17 mouse cellular contexts compared by ENCODE assay signal in genomic region chr16:29725563-29725962, GRCm38 (mm10).
A peak's percentile ranks its signal among the peaks of the same experiment; 100 is the strongest.
DNase-seq lines count a peak whose midpoint lies in the region; ATAC-seq and TF ChIP-seq lines count a peak whose summit lies in the region.
"Had no signal": no experiment of that assay in that cellular context is flagged by ENCODE, and none has a peak within 500 bp of the region (broad histone marks: within the 10 kb centered on the region; RNA-seq: fewer than 3 reads in every experiment).

No protein-coding gene starts in this region.

- H3K36me3 ChIP-seq in forebrain, postnatal 0 days (ENCODE audit: insufficient read depth): no peaks in the 10 kb centered on the region
- no peaks in the 10 kb centered on the region for H3K36me3 ChIP-seq in forebrain, embryonic 12.5 days (replicated peaks)
- H3K36me3 ChIP-seq in kidney, embryonic 15.5 days: no peaks in the 10 kb centered on the region
- no peaks in the 10 kb centered on the region for H3K36me3 ChIP-seq in embryonic facial prominence, embryonic 10.5 days (replicated peaks)
- H3K36me3 ChIP-seq: embryonic facial prominence, embryonic 15.5 days; limb, embryonic 15.5 days had no signal

- no peaks in the 10 kb centered on the region for H3K4me1 ChIP-seq in forebrain, postnatal 0 days (ENCODE audit: insufficient read depth)
- peaks cover 23% of the 10 kb centered on the region for H3K4me1 ChIP-seq in forebrain, embryonic 12.5 days
- H3K4me1 ChIP-seq in kidney, embryonic 15.5 days: peaks cover 35% of the 10 kb centered on the region
- H3K4me1 ChIP-seq in embryonic facial prominence, embryonic 10.5 days: peaks cover 65% of the 10 kb centered on the region

- WGBS in forebrain, postnatal 0 days: 28% methylated on average over 4 of the region's 4 CpGs
- WGBS in forebrain, embryonic 12.5 days: 52% methylated on average over 4 of the region's 4 CpGs
- 41% methylated on average over 4 of the region's 4 CpGs for WGBS in kidney, embryonic 15.5 days
- 63% methylated on average over 4 of the region's 4 CpGs for WGBS in embryonic facial prominence, embryonic 10.5 days

- no peak overlapping the region for H3K27ac ChIP-seq in forebrain, postnatal 0 days (ENCODE audit: low read depth, low read length)
- no peak overlapping the region for H3K27ac ChIP-seq in forebrain, embryonic 12.5 days
- no peak overlapping the region for H3K27ac ChIP-seq in kidney, embryonic 15.5 days
- peak overlapping the region; percentile 2; the same call in 1 of the 2 replicates for H3K27ac ChIP-seq in embryonic facial prominence, embryonic 10.5 days (replicated peaks)
- H3K27ac ChIP-seq: embryonic facial prominence, embryonic 15.5 days; left cerebral cortex, adult 2 months; limb, embryonic 15.5 days; macrophage had no signal

- H3K4me3 ChIP-seq in forebrain, postnatal 0 days (ENCODE audit: low read depth, low read length): no peak overlapping the region
- no peak overlapping the region for H3K4me3 ChIP-seq in forebrain, embryonic 12.5 days (replicated peaks)
- no peak overlapping the region for H3K4me3 ChIP-seq in kidney, embryonic 15.5 days (replicated peaks)
- H3K4me3 ChIP-seq in embryonic facial prominence, embryonic 10.5 days: no peak overlapping the region
- H3K4me3 ChIP-seq: embryonic facial prominence, embryonic 15.5 days; left cerebral cortex, adult 2 months; limb, embryonic 15.5 days had no signal

- H3K9me3 ChIP-seq in forebrain, postnatal 0 days (ENCODE audit: low read length): no peaks in the 10 kb centered on the region
- H3K9me3 ChIP-seq in forebrain, embryonic 12.5 days: no peaks in the 10 kb centered on the region
- H3K9me3 ChIP-seq in kidney, embryonic 15.5 days (replicated peaks): no peaks in the 10 kb centered on the region
- no peaks in the 10 kb centered on the region for H3K9me3 ChIP-seq in embryonic facial prominence, embryonic 10.5 days
- H3K9me3 ChIP-seq: embryonic facial prominence, embryonic 15.5 days; limb, embryonic 15.5 days had no signal

- no peak for DNase-seq in forebrain, postnatal 0 days
- DNase-seq in kidney, postnatal 14 days: no peak
- peak; percentile 58 for DNase-seq in cerebellum, adult 9-10 months
- no peak for DNase-seq in embryonic facial prominence, embryonic 10.5 days (ENCODE audit: low spot score)
- DNase-seq in embryo, embryonic 10.5 days (ENCODE audit: low spot score): no peak
- DNase-seq: adrenal gland, postnatal 25 days; gastrocnemius, postnatal 25 days; kidney, adult 11 months; lung, adult 2 months; right cerebral cortex, postnatal 25 days; thymus, adult 18-20 months had no signal

- H3K9ac ChIP-seq in forebrain, postnatal 0 days: no peak overlapping the region
- H3K9ac ChIP-seq in forebrain, embryonic 12.5 days: no peak overlapping the region
- no peak overlapping the region for H3K9ac ChIP-seq in kidney, embryonic 15.5 days
- H3K9ac ChIP-seq: embryonic facial prominence, embryonic 15.5 days; limb, embryonic 15.5 days had no signal

- no peak overlapping the region for H3K4me2 ChIP-seq in forebrain, postnatal 0 days (ENCODE audit: low read depth)
- no peak overlapping the region for H3K4me2 ChIP-seq in forebrain, embryonic 12.5 days
- H3K4me2 ChIP-seq in kidney, embryonic 15.5 days: no peak overlapping the region
- H3K4me2 ChIP-seq: embryonic facial prominence, embryonic 15.5 days; limb, embryonic 15.5 days had no signal

- 0 out of 2 replicates have a peak, but pooled peaks have one; percentile 38 for ATAC-seq in forebrain, postnatal 0 days
- ATAC-seq in forebrain, embryonic 12.5 days (ENCODE audit: low FRiP score): no peak
- ATAC-seq in kidney, embryonic 15.5 days (replicated peaks; ENCODE audit: low FRiP score): 0 out of 2 replicates have a peak, but pooled peaks have one; percentile 23

- no peak for TF ChIP-seq CTCF in forebrain, postnatal 0 days (IDR thresholded peaks at IDR 0.05; ENCODE audit: low read depth)

- H3K27me3 ChIP-seq in forebrain, postnatal 0 days (ENCODE audit: insufficient read depth, low read length): 0 out of 2 replicates have a peak, but pooled peaks cover 8% of the 10 kb centered on the region
- peaks cover 94% of the 10 kb centered on the region for H3K27me3 ChIP-seq in forebrain, embryonic 12.5 days
- peaks cover 85% of the 10 kb centered on the region for H3K27me3 ChIP-seq in kidney, embryonic 15.5 days
- peaks cover 97% of the 10 kb centered on the region for H3K27me3 ChIP-seq in embryonic facial prominence, embryonic 10.5 days (replicated peaks; ENCODE audit: low read depth, poor library complexity, severe bottlenecking)
